Mouse (Mus musculus) bone marrow, adult 2 months (tissue): Measurements from ENCODE around the gene Cd151.

Experiments used
- CTCF ChIP-seq: fragments of 200-500 bp; IDR thresholded peaks from 2 replicates; pipeline ENCODE4 v1.5.1; 2011; ENCODE audit warnings: low read length, control low read depth; ENCODE audit not compliant: control insufficient read depth, insufficient read depth
- POLR2A ChIP-seq: fragments of 200-500 bp; IDR thresholded peaks from 2 replicates; pipeline ENCODE4 v1.6.1; 2011; ENCODE audit warnings: low read depth, mild to moderate bottlenecking, control low read depth, low read length, borderline replicate concordance; ENCODE audit not compliant: control insufficient read depth

DNA sequence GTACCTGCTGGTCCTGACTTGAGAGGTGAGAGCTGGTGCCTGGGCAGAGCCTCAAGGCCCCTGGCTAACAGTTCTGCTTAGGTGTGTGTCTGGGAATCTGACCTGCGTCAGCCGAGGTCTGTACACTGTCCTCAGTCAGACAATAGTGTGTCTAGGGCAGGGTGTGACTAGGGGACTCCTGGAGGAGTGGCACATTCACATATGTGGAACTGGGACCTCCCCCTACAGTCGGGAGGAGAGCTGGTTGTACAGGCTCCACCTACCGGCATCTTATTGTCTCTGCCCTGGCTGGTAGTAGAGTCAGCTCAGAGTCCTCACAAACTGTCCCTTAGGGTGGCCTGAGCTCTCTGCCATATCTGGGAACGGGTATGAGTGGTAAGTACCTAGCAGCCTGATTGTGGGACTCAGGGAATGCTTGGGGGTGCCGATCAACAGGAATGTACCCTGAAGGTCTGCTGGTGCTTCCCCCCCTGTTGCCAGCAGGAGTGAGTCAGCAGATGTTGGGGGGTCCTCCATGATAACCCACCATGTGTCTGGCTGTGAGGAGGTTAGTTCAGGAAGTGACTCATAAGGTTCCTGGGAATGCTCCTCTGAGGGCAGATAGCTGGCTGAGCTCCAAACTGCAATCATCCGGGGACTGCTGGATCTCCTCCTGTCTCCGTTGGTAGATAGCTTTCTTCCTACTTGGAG, 1.5 kb downstream of the Cd151 start:
- TF ChIP-seq CTCF (peak; percentile 29; the same call in 1 of the 2 replicates), POLR2A (no peak)
